Mouse (Mus musculus): ENCODE results near the gene Cgnl1.

- TF ChIP-seq CTCF (IDR thresholded peaks at IDR 0.05; ENCODE audit: borderline replicate concordance, insufficient read depth, low read length) (no peak), POLR2A (IDR thresholded peaks at IDR 0.05; ENCODE audit: low read depth, low read length) (no peak)
Observed at GRCm38 (mm10) chr9:71807801-71808200, 36.4 kb upstream of the Cgnl1 start.

Measured in embryonic fibroblast, embryonic 13.5 days (primary cell).